Mouse (Mus musculus): ENCODE measurements at regions not wholly inside any gene's neighbourhood (a gene's known extent, or its start where the extent isn't known, plus 50 kb on each side); places are given as distances from the start of the nearest gene placed in this dataset.
A peak's percentile ranks its signal among the peaks of the same experiment; 100 is the strongest.

- no peak for DNase-seq (ENCODE audit: inconsistent age in 2 of 2, low spot score in 1 of 2)
Measured at GRCm38 (mm10) chrX:14273628-14274337, 62.8 kb downstream of the H2al1n start.

DNA sequence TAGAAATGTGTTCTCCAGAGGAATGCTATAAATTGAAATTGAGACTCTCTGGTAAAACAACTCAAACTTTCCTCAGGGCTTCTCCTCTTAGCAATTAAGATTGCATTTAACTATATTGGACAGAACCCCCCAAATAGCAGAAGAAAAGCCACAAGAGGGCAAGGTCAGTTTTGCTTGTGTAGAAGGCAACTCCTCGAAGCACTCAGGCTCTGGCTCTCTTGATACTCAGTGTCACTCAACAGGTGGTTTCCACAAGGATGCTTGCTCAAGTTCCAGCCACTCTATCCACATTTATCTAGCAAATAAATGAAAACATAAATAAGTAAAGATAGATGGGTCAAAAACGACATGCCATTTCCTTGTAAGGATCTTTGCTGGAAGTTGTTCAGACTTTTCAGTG, 68.4 kb downstream of the H2al1n start:
- DNase-seq (ENCODE audit: inconsistent age in 2 of 2, low spot score in 1 of 2), result no peak

DNA sequence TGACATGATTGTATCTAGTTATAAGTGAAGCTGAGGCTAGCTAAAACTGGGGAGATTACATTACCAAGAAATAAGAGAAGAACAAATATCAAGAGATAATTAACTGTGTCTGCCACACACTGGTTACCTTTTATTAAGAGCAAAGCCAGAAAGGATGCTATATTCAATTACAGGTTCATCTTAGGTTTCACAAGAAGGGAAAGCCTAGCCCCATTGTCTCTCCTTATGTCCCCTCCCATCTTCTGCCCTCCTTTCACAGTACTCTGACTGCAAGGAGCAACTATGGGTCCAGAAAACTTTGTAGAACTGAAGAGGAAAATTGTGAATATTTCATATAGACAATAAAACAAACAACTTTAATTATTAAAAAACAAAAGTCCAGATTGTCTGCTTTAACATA, 68.8 kb downstream of the H2al1n start:
- DNase-seq (ENCODE audit: inconsistent age in 2 of 2, low spot score in 1 of 2), result no peak

DNA sequence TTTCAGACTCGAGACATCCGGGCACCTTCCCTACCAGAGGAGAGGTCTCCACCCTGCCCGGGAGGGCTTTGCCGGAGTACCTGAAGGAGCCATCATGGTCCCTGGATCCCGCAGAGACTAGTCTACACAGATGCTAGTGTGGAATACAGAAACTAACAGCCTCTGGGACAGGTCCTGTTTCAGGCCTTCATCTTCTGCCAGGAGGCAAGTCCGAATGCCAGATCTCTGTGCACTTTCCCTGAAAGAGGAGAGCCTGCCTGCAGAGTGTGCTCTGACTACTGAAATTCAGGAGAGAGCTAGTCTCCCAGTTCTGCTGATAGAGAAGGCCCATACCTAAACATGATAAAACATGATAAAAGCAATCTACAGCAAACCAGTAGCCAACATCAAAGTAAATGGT, 83.9 kb downstream of the H2al1n start:
- no peak for DNase-seq (ENCODE audit: inconsistent age in 2 of 2, low spot score in 1 of 2)

GRCm38 (mm10) chrX:14302125-14302524, 91.2 kb downstream of the H2al1n start:
- no peak for DNase-seq (ENCODE audit: inconsistent age in 2 of 2, low spot score in 1 of 2)

GRCm38 (mm10) chrX:14312746-14313145, 101.8 kb downstream of the H2al1n start:
- peak; percentile 4 to 33 for DNase-seq (ENCODE audit: inconsistent age in 2 of 2, low spot score in 1 of 2)

DNA sequence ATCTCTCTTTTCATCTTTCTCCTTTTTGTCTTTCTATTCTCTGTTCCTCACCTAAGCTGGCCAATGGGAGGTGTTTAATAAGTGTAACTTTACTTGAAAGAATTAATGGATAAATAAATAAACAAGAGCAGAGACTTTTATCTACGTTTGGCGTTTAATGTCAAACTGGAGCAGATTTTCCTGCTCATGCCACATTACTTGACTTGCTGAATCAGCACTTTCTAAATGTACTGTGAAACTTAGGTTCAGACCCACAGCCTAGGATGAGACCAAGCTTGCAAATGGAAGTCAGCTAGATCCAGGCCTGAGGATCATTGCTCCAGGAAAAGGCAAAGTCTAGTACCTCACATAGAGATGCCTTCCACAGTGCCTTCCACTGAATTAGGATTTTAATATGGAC, 141.5 kb downstream of the H2al1n start:
- no peak for DNase-seq (ENCODE audit: inconsistent age in 2 of 2, low spot score in 1 of 2)

- no peak for DNase-seq (ENCODE audit: inconsistent age in 2 of 2, low spot score in 1 of 2)
Measured at GRCm38 (mm10) chrX:14353366-14353765, 142.4 kb downstream of the H2al1n start.

- DNase-seq (ENCODE audit: inconsistent age in 2 of 2, low spot score in 1 of 2), result no peak
Measured at GRCm38 (mm10) chrX:14356466-14357030, 145.6 kb downstream of the H2al1n start.
